Mouse (Mus musculus): ENCODE measurements around the gene Snd1. TPM values are rescaled to one million over a fixed set of nuclear protein-coding genes. Genes with fewer than 3 reads are reported as not detected.

The Snd1 gene
- polyA plus RNA-seq, 1 experiment from 2014 or later: 111 TPM

DNA sequence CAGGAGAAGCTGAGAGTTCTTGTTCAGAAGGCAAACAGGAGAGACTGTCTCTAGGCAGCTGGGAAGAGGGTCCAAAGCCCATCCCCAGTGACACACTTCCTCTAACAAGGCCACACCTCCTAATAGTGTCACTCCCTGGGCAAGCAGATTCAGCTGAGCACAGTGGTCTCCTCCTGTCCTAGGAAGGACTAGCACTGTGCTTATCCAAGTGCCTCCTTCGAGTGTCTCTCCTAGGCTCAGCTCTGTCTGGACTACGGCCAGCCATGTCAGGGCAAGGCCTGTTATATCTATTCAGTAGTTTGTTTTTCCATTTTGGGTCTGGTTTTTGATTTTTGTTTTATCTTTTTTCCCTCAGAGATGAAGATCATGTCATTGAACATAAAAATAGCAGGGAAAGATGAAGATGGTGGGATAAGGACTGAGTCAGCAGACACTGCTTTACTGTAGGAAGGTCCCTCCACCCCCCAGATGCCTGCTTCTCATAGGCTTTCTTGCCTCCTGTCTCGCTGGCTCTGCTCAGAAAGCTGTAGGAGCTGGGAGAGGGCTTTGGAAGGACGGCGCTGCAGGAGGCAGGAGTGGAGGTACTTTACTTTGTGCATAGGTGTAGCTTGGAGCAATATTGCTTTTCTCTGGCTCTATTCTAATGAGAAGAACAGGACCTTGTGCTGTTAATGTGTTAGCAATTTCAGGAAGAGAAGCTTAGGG lies 86.5 kb downstream of the Snd1 start:
- Histone ChIP-seq H3K9me3 (ENCODE audit: control insufficient read depth, low read length) (no peaks in the 10 kb centered on the region), H3K27ac (ENCODE audit: low read depth, low read length) (no peak overlapping the region), H3K27me3 (ENCODE audit: control insufficient read depth, insufficient read depth, low read length) (no peaks in the 10 kb centered on the region), H3K36me3 (ENCODE audit: control insufficient read depth, insufficient read depth, low read length) (no peaks in the 10 kb centered on the region), H3K4me3 (ENCODE audit: low read depth, low read length) (no peak overlapping the region), H3K4me2 (ENCODE audit: low read depth) (no peak overlapping the region), H3K4me1 (ENCODE audit: control insufficient read depth, insufficient read depth, low read length) (peaks cover 5% of the 10 kb centered on the region; the same call in 1 of the 2 replicates), H3K9ac (ENCODE audit: low read length) (no peak overlapping the region)
- ATAC-seq (ENCODE audit: insufficient read depth, low FRiP score, low TSS enrichment) (no peak), DNase-seq (ENCODE audit: low spot score) (no peak)
- WGBS: 85% methylated on average over 5 of the region's 5 CpGs

DNA sequence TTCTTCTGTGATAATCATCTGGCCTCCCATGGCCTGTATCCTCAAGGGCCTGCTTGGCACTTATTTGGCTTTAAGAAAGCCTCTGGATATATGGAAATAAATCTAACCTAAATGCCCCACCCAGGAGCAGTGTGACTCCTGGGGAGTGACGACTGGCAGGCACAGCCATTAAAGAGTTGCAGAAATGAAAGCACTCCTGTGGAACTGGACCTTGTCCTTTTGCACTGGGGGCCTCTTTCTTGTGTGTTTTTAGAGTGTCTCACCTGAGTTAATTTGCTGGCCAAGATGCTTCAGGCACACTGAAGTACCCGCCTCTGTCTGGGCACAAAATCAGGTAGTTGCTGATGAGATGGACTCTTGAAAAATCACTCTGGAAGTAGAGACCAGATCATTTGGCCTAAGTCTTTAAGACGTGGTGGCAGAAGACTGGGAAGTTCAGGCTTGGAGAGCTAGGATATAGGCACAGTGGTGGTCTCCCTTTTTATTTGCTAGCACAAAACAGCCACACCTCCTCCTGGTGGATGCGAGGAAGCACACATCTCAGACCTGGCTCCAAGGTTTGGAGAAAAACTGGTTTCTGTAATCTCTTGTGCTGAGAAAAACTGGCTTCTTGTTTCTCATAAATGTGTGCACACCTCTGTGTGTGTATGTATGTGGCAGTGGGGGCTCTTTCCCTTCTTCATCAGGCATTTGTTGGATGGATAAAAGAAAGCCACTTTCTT lies 87.5 kb downstream of the Snd1 start:
- H3K9me3 ChIP-seq (ENCODE audit: control insufficient read depth, low read length): no peaks in the 10 kb centered on the region
- WGBS: 77% methylated on average over 4 of the region's 4 CpGs

DNA sequence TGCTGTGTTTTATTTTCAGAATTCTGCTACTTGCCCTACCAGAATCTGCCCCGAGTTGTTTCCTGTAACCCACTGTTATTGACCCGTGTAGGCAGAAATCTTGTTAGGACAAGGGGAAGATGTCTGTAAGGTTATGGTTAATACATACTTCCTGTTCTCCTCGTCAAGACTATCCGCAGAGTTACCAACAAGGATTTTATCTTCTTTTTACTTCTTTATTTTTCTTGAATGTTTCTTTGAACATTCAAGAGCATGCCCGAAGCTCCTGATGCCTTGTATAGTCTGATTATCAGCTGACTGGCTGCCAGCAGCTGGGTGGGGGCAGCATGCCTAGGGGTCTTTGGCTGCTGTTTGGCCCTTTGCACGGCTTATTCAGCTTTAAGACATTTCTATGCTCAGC lies 93.0 kb downstream of the Snd1 start:
- Histone ChIP-seq H3K36me3 (ENCODE audit: control insufficient read depth, insufficient read depth, low read length) (no peaks in the 10 kb centered on the region; the same call in 1 of the 2 replicates), H3K9ac (ENCODE audit: low read length) (no peak overlapping the region), H3K27ac (ENCODE audit: low read depth, low read length) (no peak overlapping the region), H3K4me3 (ENCODE audit: low read depth, low read length) (no peak overlapping the region), H3K4me1 (ENCODE audit: control insufficient read depth, insufficient read depth, low read length) (no peaks in the 10 kb centered on the region), H3K9me3 (ENCODE audit: control insufficient read depth, low read length) (no peaks in the 10 kb centered on the region), H3K27me3 (ENCODE audit: control insufficient read depth, insufficient read depth, low read length) (no peaks in the 10 kb centered on the region), H3K4me2 (ENCODE audit: low read depth) (no peak overlapping the region)
- WGBS: 90% methylated on average over 6 of the region's 6 CpGs
- no peak for DNase-seq (ENCODE audit: low spot score)
- ATAC-seq (ENCODE audit: insufficient read depth, low FRiP score, low TSS enrichment): no peak

More for the DNA sequence above, 87.5 kb downstream of the Snd1 start:
- Histone ChIP-seq H3K27ac (ENCODE audit: low read depth, low read length) (no peak overlapping the region), H3K9ac (ENCODE audit: low read length) (no peak overlapping the region), H3K27me3 (ENCODE audit: control insufficient read depth, insufficient read depth, low read length) (no peaks in the 10 kb centered on the region), H3K4me1 (ENCODE audit: control insufficient read depth, insufficient read depth, low read length) (peaks cover 3% of the 10 kb centered on the region; the same call in 1 of the 2 replicates), H3K36me3 (ENCODE audit: control insufficient read depth, insufficient read depth, low read length) (no peaks in the 10 kb centered on the region; the same call in 1 of the 2 replicates), H3K4me2 (ENCODE audit: low read depth) (no peak overlapping the region), H3K4me3 (ENCODE audit: low read depth, low read length) (no peak overlapping the region)
- ATAC-seq (ENCODE audit: insufficient read depth, low FRiP score, low TSS enrichment) (no peak), DNase-seq (ENCODE audit: low spot score) (no peak)

DNA sequence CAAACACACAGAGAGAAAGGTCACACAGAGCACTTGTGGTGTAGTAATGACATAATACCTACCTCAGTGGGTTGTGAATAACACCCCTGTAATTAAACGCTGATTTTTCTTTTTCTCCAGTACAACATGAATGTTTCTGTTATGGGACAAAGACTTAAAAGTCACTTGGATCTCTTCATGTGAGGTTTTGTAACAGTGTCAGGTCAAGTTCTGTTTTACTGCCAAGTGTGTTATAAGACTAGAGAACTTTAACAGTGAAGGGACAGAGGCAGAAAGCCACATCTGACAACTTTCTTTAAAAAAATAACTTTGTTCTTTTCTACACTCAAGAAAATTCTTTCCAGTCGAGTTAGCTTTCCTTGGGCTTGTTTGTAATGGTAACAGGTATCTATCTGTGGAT lies 97.0 kb downstream of the Snd1 start:
- no peak for ATAC-seq (ENCODE audit: insufficient read depth, low FRiP score, low TSS enrichment)
- no peak overlapping the region for H3K27ac ChIP-seq (ENCODE audit: low read depth, low read length)
- no peak overlapping the region for H3K4me3 ChIP-seq (ENCODE audit: low read depth, low read length)
- H3K9ac ChIP-seq (ENCODE audit: low read length): no peak overlapping the region
- H3K4me2 ChIP-seq (ENCODE audit: low read depth): no peak overlapping the region
- H3K9me3 ChIP-seq (ENCODE audit: control insufficient read depth, low read length): no peaks in the 10 kb centered on the region
- H3K4me1 ChIP-seq (ENCODE audit: control insufficient read depth, insufficient read depth, low read length): peaks cover 7% of the 10 kb centered on the region
- no peak for DNase-seq (ENCODE audit: low spot score)
- H3K27me3 ChIP-seq (ENCODE audit: control insufficient read depth, insufficient read depth, low read length): no peaks in the 10 kb centered on the region
- H3K36me3 ChIP-seq (ENCODE audit: control insufficient read depth, insufficient read depth, low read length): no peaks in the 10 kb centered on the region; the same call in 1 of the 2 replicates
- WGBS: 76% methylated on average over 2 of the region's 2 CpGs

DNA sequence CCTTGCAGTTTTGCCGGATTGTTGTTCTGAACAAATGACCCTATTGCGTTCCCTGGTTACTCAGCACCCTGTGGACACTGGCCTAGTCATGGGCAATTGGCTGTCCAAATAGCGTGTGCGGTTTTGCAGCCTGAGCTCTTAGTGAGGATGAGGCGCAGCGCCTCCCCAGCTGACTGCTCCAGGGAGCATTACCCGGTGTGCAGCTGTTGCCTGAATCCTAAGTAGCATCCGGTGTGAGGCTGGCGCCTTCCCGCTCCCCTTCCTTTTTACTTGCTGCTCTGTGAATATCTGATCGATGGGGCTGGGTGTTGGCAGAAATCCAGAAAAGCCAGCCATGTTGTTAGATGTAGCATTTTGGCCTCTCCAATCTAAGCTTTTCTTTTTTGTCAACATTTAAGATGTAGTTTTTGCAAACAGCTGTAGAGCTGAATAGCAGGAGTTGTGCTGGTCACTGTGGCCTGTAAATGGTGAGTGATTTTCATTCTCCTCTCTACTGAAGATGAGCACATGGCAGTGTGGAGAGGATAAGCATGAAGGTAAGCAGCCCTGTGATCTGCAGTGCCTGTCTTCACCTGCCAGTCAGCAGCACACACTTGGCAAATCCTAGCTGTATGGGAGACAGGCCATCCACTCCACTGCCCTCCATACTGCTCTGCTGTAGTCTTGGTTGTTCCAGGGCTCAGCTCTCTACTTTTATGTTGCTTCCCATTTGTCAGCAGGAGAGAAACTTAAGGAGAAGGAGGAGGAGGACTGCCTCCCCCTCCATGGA lies 98.2 kb downstream of the Snd1 start:
- Histone ChIP-seq H3K27ac (ENCODE audit: low read depth, low read length) (no peak overlapping the region), H3K9ac (ENCODE audit: low read length) (no peak overlapping the region), H3K9me3 (ENCODE audit: control insufficient read depth, low read length) (no peaks in the 10 kb centered on the region), H3K4me2 (ENCODE audit: low read depth) (no peak overlapping the region), H3K4me1 (ENCODE audit: control insufficient read depth, insufficient read depth, low read length) (peaks cover 8% of the 10 kb centered on the region), H3K27me3 (ENCODE audit: control insufficient read depth, insufficient read depth, low read length) (no peaks in the 10 kb centered on the region), H3K4me3 (ENCODE audit: low read depth, low read length) (no peak overlapping the region), H3K36me3 (ENCODE audit: control insufficient read depth, insufficient read depth, low read length) (no peaks in the 10 kb centered on the region)
- DNase-seq (ENCODE audit: low spot score) (peak; percentile 75), ATAC-seq (ENCODE audit: insufficient read depth, low FRiP score, low TSS enrichment) (peak; percentile 91)
- 35% methylated on average over 11 of the region's 11 CpGs for WGBS

DNA sequence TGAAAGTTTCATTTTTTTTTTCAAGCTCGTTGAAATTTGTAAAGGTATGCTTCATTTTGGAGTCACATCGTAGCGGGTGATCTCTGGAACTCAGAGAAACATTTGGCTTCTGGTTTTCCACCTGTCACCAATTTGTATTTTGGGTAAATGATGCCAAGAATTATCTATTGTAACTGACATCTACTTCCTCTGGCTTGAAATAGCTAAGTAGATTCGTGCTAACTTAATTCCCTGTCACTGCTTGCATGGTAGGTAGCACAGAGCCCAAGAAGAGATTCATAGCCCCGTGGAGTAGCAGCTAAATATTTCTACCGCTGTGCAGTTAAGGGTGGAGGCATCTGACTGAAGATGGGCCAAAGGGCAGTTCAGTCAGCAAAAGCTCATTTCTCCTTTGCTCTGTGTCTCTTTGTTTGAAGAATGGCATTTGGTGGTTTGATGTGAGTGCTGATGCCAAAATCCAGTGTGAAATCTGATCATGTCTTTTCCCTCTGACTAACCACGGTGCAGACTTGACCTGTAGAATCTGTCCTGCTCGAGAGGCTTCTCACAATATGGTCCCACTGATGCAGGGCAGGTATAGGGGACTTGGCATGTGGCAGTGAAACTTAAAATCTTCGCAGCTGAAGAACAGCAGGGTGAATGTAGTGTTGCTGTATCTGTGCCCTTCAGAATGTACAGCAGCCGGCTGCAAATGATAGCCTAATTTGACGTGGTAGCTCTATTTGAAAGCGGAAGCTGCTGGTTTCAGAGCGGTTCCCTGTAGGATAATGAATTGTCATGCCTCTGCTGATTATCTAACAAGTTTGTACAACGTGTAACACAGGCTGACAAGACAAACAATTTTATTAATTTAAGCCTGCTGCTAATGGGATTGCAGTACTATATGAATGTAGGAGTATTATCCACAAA lies 101.7 kb downstream of the Snd1 start:
- 71% methylated on average over 14 of the region's 14 CpGs for WGBS
- no peaks in the 10 kb centered on the region for H3K9me3 ChIP-seq (ENCODE audit: control insufficient read depth, low read length)
- ATAC-seq (ENCODE audit: insufficient read depth, low FRiP score, low TSS enrichment) (no peak), DNase-seq (ENCODE audit: low spot score) (no peak)
- H3K4me1 ChIP-seq (ENCODE audit: control insufficient read depth, insufficient read depth, low read length): peaks cover 8% of the 10 kb centered on the region
- H3K4me2 ChIP-seq (ENCODE audit: low read depth): no peak overlapping the region
- no peak overlapping the region for H3K27ac ChIP-seq (ENCODE audit: low read depth, low read length)
- H3K27me3 ChIP-seq (ENCODE audit: control insufficient read depth, insufficient read depth, low read length): no peaks in the 10 kb centered on the region
- no peak overlapping the region for H3K4me3 ChIP-seq (ENCODE audit: low read depth, low read length)
- no peak overlapping the region for H3K9ac ChIP-seq (ENCODE audit: low read length)
- no peaks in the 10 kb centered on the region for H3K36me3 ChIP-seq (ENCODE audit: control insufficient read depth, insufficient read depth, low read length)

DNA sequence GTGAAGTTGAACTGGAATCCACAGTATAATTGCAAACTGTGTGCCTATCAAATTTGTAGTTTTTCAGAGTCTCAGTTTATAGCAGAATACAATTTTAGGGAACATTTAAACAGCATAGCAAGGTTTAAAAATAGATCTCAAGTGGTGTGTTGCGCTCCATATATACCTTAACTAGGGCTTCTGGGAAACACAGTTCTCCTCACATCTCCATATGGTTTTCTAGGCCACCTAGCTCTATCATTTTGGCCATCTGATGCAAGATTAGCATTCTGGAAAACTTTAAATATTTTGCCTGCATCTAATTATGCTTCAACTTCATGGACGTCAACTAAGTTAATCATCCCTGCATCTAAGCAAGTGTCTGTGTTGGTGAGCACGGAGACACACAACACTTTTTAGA lies 107.9 kb downstream of the Snd1 start:
- no peaks in the 10 kb centered on the region for H3K27me3 ChIP-seq (ENCODE audit: control insufficient read depth, insufficient read depth, low read length)
- no peak for ATAC-seq (ENCODE audit: insufficient read depth, low FRiP score, low TSS enrichment)
- H3K4me2 ChIP-seq (ENCODE audit: low read depth): no peak overlapping the region

DNA sequence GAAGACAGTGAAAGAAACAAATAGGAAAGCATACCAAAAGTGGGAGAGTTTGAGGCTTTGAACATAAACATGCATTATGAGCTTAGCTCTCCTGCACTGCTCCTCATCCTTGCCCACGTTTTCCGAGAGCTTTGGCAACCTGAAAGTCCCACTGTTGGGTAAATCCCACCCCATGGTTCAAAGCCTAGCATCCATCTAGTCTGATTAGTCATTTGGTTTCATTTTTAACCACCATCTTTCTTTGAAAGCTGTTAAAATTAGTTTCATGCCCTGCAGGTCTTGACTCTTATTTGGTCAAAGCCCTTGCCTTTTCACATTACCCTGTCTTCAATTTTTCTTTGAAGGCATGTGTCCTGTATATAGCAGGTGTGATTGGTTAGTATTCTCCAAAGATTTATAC lies 108.5 kb downstream of the Snd1 start:
- Histone ChIP-seq H3K4me3 (ENCODE audit: low read depth, low read length) (no peak overlapping the region), H3K27ac (ENCODE audit: low read depth, low read length) (no peak overlapping the region), H3K4me2 (ENCODE audit: low read depth) (no peak overlapping the region), H3K9me3 (ENCODE audit: control insufficient read depth, low read length) (no peaks in the 10 kb centered on the region), H3K27me3 (ENCODE audit: control insufficient read depth, insufficient read depth, low read length) (no peaks in the 10 kb centered on the region), H3K36me3 (ENCODE audit: control insufficient read depth, insufficient read depth, low read length) (no peaks in the 10 kb centered on the region), H3K4me1 (ENCODE audit: control insufficient read depth, insufficient read depth, low read length) (no peaks in the 10 kb centered on the region), H3K9ac (ENCODE audit: low read length) (no peak overlapping the region)
- ATAC-seq (ENCODE audit: insufficient read depth, low FRiP score, low TSS enrichment) (no peak), DNase-seq (ENCODE audit: low spot score) (no peak)
- WGBS: 91% methylated on average over 2 of the region's 2 CpGs

More for the DNA sequence above, 107.9 kb downstream of the Snd1 start:
- Histone ChIP-seq H3K9ac (ENCODE audit: low read length) (no peak overlapping the region), H3K4me3 (ENCODE audit: low read depth, low read length) (no peak overlapping the region), H3K27ac (ENCODE audit: low read depth, low read length) (no peak overlapping the region), H3K36me3 (ENCODE audit: control insufficient read depth, insufficient read depth, low read length) (no peaks in the 10 kb centered on the region), H3K4me1 (ENCODE audit: control insufficient read depth, insufficient read depth, low read length) (no peaks in the 10 kb centered on the region), H3K9me3 (ENCODE audit: control insufficient read depth, low read length) (no peaks in the 10 kb centered on the region)
- no peak for DNase-seq (ENCODE audit: low spot score)
- WGBS: 94% methylated on average over 3 of the region's 3 CpGs

Measured in neural tube, embryonic 11.5 days (tissue).